Mouse (Mus musculus): ENCODE results near the gene Ccr1.

Ccr1 gene

GRCm38 (mm10) chr9:123956892-123957291, 11.6 kb downstream of the Ccr1 start:
- DNase-seq (ENCODE audit: low spot score) = no peak

GRCm38 (mm10) chr9:123953551-123953950, 14.9 kb downstream of the Ccr1 start:
- DNase-seq (ENCODE audit: low spot score) = no peak

- DNase-seq (ENCODE audit: low spot score) = no peak
Observed at GRCm38 (mm10) chr9:123951176-123951575, 17.3 kb downstream of the Ccr1 start.

GRCm38 (mm10) chr9:123949432-123949831, 19.1 kb downstream of the Ccr1 start:
- no peak for DNase-seq (ENCODE audit: low spot score)

GRCm38 (mm10) chr9:123947815-123948214, 20.7 kb downstream of the Ccr1 start:
- no peak for DNase-seq (ENCODE audit: low spot score)

- no peak for DNase-seq (ENCODE audit: low spot score)
Observed at GRCm38 (mm10) chr9:123942025-123942424, 26.5 kb downstream of the Ccr1 start.

- DNase-seq (ENCODE audit: low spot score) = no peak
Observed at GRCm38 (mm10) chr9:123941316-123941715, 27.2 kb downstream of the Ccr1 start.

GRCm38 (mm10) chr9:123940628-123941027, 27.9 kb downstream of the Ccr1 start:
- no peak for DNase-seq (ENCODE audit: low spot score)

- DNase-seq (ENCODE audit: low spot score) = no peak
Observed at GRCm38 (mm10) chr9:123940168-123940567, 28.3 kb downstream of the Ccr1 start.

- no peak for DNase-seq (ENCODE audit: low spot score)
Observed at GRCm38 (mm10) chr9:123937989-123938388, 30.5 kb downstream of the Ccr1 start.

- no peak for DNase-seq (ENCODE audit: low spot score)
Observed at GRCm38 (mm10) chr9:123936604-123937280, 31.8 kb downstream of the Ccr1 start.

- no peak for DNase-seq (ENCODE audit: low spot score)
Observed at GRCm38 (mm10) chr9:123935776-123936175, 32.7 kb downstream of the Ccr1 start.

GRCm38 (mm10) chr9:123935346-123935745, 33.1 kb downstream of the Ccr1 start:
- no peak for DNase-seq (ENCODE audit: low spot score)

- no peak for DNase-seq (ENCODE audit: low spot score)
Observed at GRCm38 (mm10) chr9:123933716-123934445, 34.6 kb downstream of the Ccr1 start.

GRCm38 (mm10) chr9:123932911-123933675, 35.4 kb downstream of the Ccr1 start:
- DNase-seq (ENCODE audit: low spot score) = no peak

- peak; percentile 13 for DNase-seq (ENCODE audit: low spot score)
Observed at GRCm38 (mm10) chr9:123931761-123932700, 36.5 kb downstream of the Ccr1 start.

- DNase-seq (ENCODE audit: low spot score) = no peak
Observed at GRCm38 (mm10) chr9:123930926-123931325, 37.6 kb downstream of the Ccr1 start.

GRCm38 (mm10) chr9:123930476-123930875, 38.0 kb downstream of the Ccr1 start:
- DNase-seq (ENCODE audit: low spot score) = no peak

- no peak for DNase-seq (ENCODE audit: low spot score)
Observed at GRCm38 (mm10) chr9:123929936-123930335, 38.6 kb downstream of the Ccr1 start.

- DNase-seq (ENCODE audit: low spot score) = peak; percentile 13
Observed at GRCm38 (mm10) chr9:123928759-123929246, 39.7 kb downstream of the Ccr1 start.

GRCm38 (mm10) chr9:123928118-123928758, 40.3 kb downstream of the Ccr1 start:
- no peak for DNase-seq (ENCODE audit: low spot score)
